Mouse (Mus musculus): Measurements from ENCODE around the gene Alpl.

Alpl gene

GRCm38 (mm10) chr4:137800324-137800723 is 4.1 kb upstream of the Alpl start:
- in situ Hi-C loops (cut with MseI, MboI): no loop called here

GRCm38 (mm10) chr4:137797038-137797437 is 854 bp upstream of the Alpl start:
- in situ Hi-C loops (cut with MseI, MboI): loop anchor here (5.0 to 10.0 kb wide), 2 partner anchors 62 to 65 kb away; no protein-coding TSS in a partner anchor

- in situ Hi-C loops (cut with MseI, MboI): loop anchor here in 1 of 2 experiments (10.0 kb wide), 1 partner anchor 60 kb away; no protein-coding TSS in a partner anchor
Measured at GRCm38 (mm10) chr4:137794178-137794900, 1.8 kb downstream of the Alpl start.

- in situ Hi-C loops (cut with MseI, MboI): loop anchor here in 1 of 2 experiments (10.0 kb wide), 1 partner anchor 59 kb away; no protein-coding TSS in a partner anchor
Measured at GRCm38 (mm10) chr4:137793611-137794010, 2.6 kb downstream of the Alpl start.

GRCm38 (mm10) chr4:137791440-137791839 is 4.7 kb downstream of the Alpl start:
- in situ Hi-C loops (cut with MseI, MboI): loop anchor here in 1 of 2 experiments (10.0 kb wide), 1 partner anchor 57 kb away; no protein-coding TSS in a partner anchor

- in situ Hi-C loops (cut with MseI, MboI): loop anchor here in 1 of 2 experiments (10.0 kb wide), 1 partner anchor 56 kb away; no protein-coding TSS in a partner anchor
Measured at GRCm38 (mm10) chr4:137790981-137791380, 5.2 kb downstream of the Alpl start.

GRCm38 (mm10) chr4:137788511-137789049 is 7.6 kb downstream of the Alpl start:
- in situ Hi-C loops (cut with MseI, MboI): no loop called here

GRCm38 (mm10) chr4:137787589-137788289 is 8.4 kb downstream of the Alpl start:
- in situ Hi-C loops (cut with MseI, MboI): no loop called here

GRCm38 (mm10) chr4:137786488-137786887 is 9.7 kb downstream of the Alpl start:
- in situ Hi-C loops (cut with MseI, MboI): no loop called here

GRCm38 (mm10) chr4:137785270-137785669 is 10.9 kb downstream of the Alpl start:
- in situ Hi-C loops (cut with MseI, MboI): no loop called here

GRCm38 (mm10) chr4:137784741-137785140 is 11.4 kb downstream of the Alpl start:
- in situ Hi-C loops (cut with MseI, MboI): no loop called here

GRCm38 (mm10) chr4:137783541-137784191 is 12.5 kb downstream of the Alpl start:
- in situ Hi-C loops (cut with MseI, MboI): no loop called here

- in situ Hi-C loops (cut with MseI, MboI): no loop called here
Measured at GRCm38 (mm10) chr4:137781949-137782348, 14.2 kb downstream of the Alpl start.

- in situ Hi-C loops (cut with MseI, MboI): no loop called here
Measured at GRCm38 (mm10) chr4:137780986-137781385, 15.2 kb downstream of the Alpl start.

- in situ Hi-C loops (cut with MseI, MboI): no loop called here
Measured at GRCm38 (mm10) chr4:137778397-137779184, 17.6 kb downstream of the Alpl start.

- in situ Hi-C loops (cut with MseI, MboI): no loop called here
Measured at GRCm38 (mm10) chr4:137777866-137778265, 18.3 kb downstream of the Alpl start.

- in situ Hi-C loops (cut with MseI, MboI): no loop called here
Measured at GRCm38 (mm10) chr4:137774505-137774904, 21.7 kb downstream of the Alpl start.

GRCm38 (mm10) chr4:137774013-137774412 is 22.2 kb downstream of the Alpl start:
- in situ Hi-C loops (cut with MseI, MboI): no loop called here

GRCm38 (mm10) chr4:137773369-137773899 is 22.8 kb downstream of the Alpl start:
- in situ Hi-C loops (cut with MseI, MboI): no loop called here

- in situ Hi-C loops (cut with MseI, MboI): no loop called here
Measured at GRCm38 (mm10) chr4:137772438-137773056, 23.6 kb downstream of the Alpl start.

All from mouse trophoblast stem cell (cell line).